Mouse (Mus musculus) kidney, embryonic 16.5 days (tissue): ENCODE measurements around the gene Il1r1. TPM values are rescaled to one million over a fixed set of nuclear protein-coding genes. Genes with fewer than 3 reads are reported as not detected.

Experiments used
- ATAC-seq: fragments of 200-750 bp; cut with Nextera tagmentation; 2 replicates; pipeline ENCODE4 v1.8.0; 2017; ENCODE audit warnings: moderate TSS enrichment; ENCODE audit not compliant: low FRiP score, low TSS enrichment
- H3K27ac ChIP-seq: fragments of 300-500 bp; sonication (generic); 2 replicates; pipeline ENCODE4 v1.5.1; 2014; ENCODE audit warnings: low read length
- H3K27me3 ChIP-seq: fragments of 300-500 bp; sonication (generic); 2 replicates; pipeline ENCODE4 v1.6.1; 2014; ENCODE audit warnings: low read length, control low read depth, mixed read lengths; ENCODE audit not compliant: insufficient read depth
- H3K36me3 ChIP-seq: fragments of 300-500 bp; sonication (generic); 2 replicates; pipeline ENCODE4 v1.6.1; 2014; ENCODE audit warnings: low read length, control low read depth, mixed read lengths; ENCODE audit not compliant: insufficient read depth
- H3K4me1 ChIP-seq: fragments of 300-500 bp; sonication (generic); 2 replicates; pipeline ENCODE4 v1.6.1; 2014; ENCODE audit warnings: low read length, control low read depth, mixed read lengths; ENCODE audit not compliant: insufficient read depth
- H3K4me2 ChIP-seq: fragments of 300-500 bp; sonication (generic); replicated peaks from 2 replicates; pipeline ENCODE4 v1.6.1; 2014; ENCODE audit warnings: low read depth, low read length
- H3K4me3 ChIP-seq: fragments of 300-500 bp; sonication (generic); 2 replicates; pipeline ENCODE4 v1.5.1; 2014; ENCODE audit warnings: mild to moderate bottlenecking, low read length
- H3K9ac ChIP-seq: fragments of 300-500 bp; sonication (generic); replicated peaks from 2 replicates; pipeline ENCODE4 v1.6.1; 2014; ENCODE audit warnings: low read length
- H3K9me3 ChIP-seq: fragments of 300-500 bp; sonication (generic); 2 replicates; pipeline ENCODE4 v1.6.1; 2016; ENCODE audit warnings: low read length, control low read depth
- WGBS: fragments of 180-500 bp; shearing (Covaris S2); extraction: QIAGEN DNeasy Blood & Tissue Kit; methylation state at CpG from one replicate; pipeline ENCODE4 v1.1.7; 2014; 5-methylcytosine and 5-hydroxymethylcytosine counted together
- polyA plus RNA-seq: library from polyadenylated mRNA; unstranded; fragments of >200 nt; fragmentation: Nextera tagmentation; extraction: Ambion mirVana; gene quantifications from 2 replicates; pipeline ENCODE4 v1.2.1, GENCODE M21; 2015

Il1r1 gene
- 5.1 and 5.3 TPM in 2 replicates for polyA plus RNA-seq

- 21% methylated on average over 12 of the region's 12 CpGs for WGBS
- ATAC-seq = peak; percentile 65
- Histone ChIP-seq H3K9ac (0 out of 2 replicates have a peak within 1 kb of the TSS, but pooled peaks have one; percentile 1), H3K4me2 (peak within 1 kb of the TSS; percentile 33), H3K27me3 (no peaks in the 10 kb centered on the region; the same call in 1 of the 2 replicates), H3K4me3 (peak within 1 kb of the TSS; percentile 24), H3K4me1 (peaks cover 19% of the 10 kb centered on the region), H3K27ac (peak within 1 kb of the TSS; percentile 16; the same call in 1 of the 2 replicates), H3K9me3 (no peaks in the 10 kb centered on the region), H3K36me3 (no peaks in the 10 kb centered on the region)
Measured at GRCm38 (mm10) chr1:40224539-40225284, at the start of gene Il1r1. TSS of gene Il1r1 (plus strand) at chr1:40225080.

- Histone ChIP-seq H3K9me3 (peaks cover 6% of the 10 kb centered on the region; the same call in 1 of the 2 replicates), H3K36me3 (no peaks in the 10 kb centered on the region), H3K9ac (no peak overlapping the region), H3K27ac (no peak overlapping the region), H3K4me3 (no peak overlapping the region), H3K27me3 (no peaks in the 10 kb centered on the region), H3K4me1 (no peaks in the 10 kb centered on the region), H3K4me2 (no peak overlapping the region)
- 90% methylated on average over 5 of the region's 5 CpGs for WGBS
- no peak for ATAC-seq
Measured at GRCm38 (mm10) chr1:40175123-40175522, 49.8 kb upstream of the Il1r1 start.

GRCm38 (mm10) chr1:40175797-40176196 is 49.1 kb upstream of the Il1r1 start:
- 91% methylated on average over 1 of the region's 1 CpGs for WGBS
- H3K27me3 ChIP-seq = no peaks in the 10 kb centered on the region

DNA sequence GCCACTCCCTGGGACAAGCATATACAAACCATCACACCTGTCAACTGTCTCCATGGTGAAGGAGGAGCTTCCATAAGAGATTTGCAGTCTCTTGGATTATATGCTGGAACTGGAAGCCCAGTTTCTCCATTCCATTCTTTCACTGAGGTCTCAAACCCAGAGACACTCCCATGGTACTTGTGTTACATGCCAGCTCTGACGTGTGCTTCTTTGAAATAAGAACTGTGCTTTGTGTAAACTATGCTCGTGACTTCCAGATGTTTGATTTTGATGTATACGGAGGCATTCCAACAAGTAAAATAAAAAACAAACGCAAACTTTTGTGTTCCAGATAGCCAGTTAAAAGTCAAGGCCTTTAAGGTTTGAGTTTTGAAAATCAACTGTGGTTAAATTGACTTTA is 45.8 kb upstream of the Il1r1 start:
- H3K27ac ChIP-seq = no peak overlapping the region
- H3K9me3 ChIP-seq = peaks cover 6% of the 10 kb centered on the region; the same call in 1 of the 2 replicates
- H3K36me3 ChIP-seq = no peaks in the 10 kb centered on the region
- no peak overlapping the region for H3K4me3 ChIP-seq
- 61% methylated on average over 4 of the region's 4 CpGs for WGBS
- no peaks in the 10 kb centered on the region for H3K27me3 ChIP-seq
- no peak for ATAC-seq
- H3K4me2 ChIP-seq = no peak overlapping the region
- no peak overlapping the region for H3K9ac ChIP-seq
- H3K4me1 ChIP-seq = no peaks in the 10 kb centered on the region

More at GRCm38 (mm10) chr1:40175797-40176196, 49.1 kb upstream of the Il1r1 start:
- Histone ChIP-seq H3K9ac (no peak overlapping the region), H3K36me3 (no peaks in the 10 kb centered on the region), H3K4me1 (no peaks in the 10 kb centered on the region), H3K4me3 (no peak overlapping the region), H3K4me2 (no peak overlapping the region), H3K9me3 (peaks cover 6% of the 10 kb centered on the region; the same call in 1 of the 2 replicates), H3K27ac (no peak overlapping the region)
- ATAC-seq = no peak

DNA sequence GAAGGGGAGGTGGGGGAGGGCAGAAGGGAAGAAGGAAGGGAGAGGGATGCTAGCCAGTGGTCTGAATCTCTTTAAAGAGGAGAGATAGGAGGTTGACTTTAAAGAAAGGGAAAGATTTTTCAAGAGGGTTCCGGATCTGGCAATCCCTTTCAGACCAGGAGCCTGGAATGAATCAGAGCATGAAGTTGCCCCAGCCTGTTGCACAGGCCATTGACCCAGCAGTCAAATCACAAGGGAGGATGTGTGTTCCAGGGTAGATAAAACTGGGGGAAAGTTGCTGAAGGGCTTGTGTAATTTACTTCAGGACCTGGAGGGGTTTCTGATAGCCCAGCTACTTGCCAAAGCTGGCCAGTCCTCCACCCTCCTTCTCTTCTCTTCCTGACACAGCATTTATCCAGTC is 45.4 kb upstream of the Il1r1 start:
- no peak for ATAC-seq
- H3K9me3 ChIP-seq = peaks cover 6% of the 10 kb centered on the region; the same call in 1 of the 2 replicates
- H3K4me3 ChIP-seq = no peak overlapping the region
- H3K4me1 ChIP-seq = no peaks in the 10 kb centered on the region
- H3K36me3 ChIP-seq = no peaks in the 10 kb centered on the region
- no peaks in the 10 kb centered on the region for H3K27me3 ChIP-seq
- H3K9ac ChIP-seq = no peak overlapping the region
- no peak overlapping the region for H3K27ac ChIP-seq
- no peak overlapping the region for H3K4me2 ChIP-seq
- WGBS = 57% methylated on average over 1 of the region's 1 CpGs

DNA sequence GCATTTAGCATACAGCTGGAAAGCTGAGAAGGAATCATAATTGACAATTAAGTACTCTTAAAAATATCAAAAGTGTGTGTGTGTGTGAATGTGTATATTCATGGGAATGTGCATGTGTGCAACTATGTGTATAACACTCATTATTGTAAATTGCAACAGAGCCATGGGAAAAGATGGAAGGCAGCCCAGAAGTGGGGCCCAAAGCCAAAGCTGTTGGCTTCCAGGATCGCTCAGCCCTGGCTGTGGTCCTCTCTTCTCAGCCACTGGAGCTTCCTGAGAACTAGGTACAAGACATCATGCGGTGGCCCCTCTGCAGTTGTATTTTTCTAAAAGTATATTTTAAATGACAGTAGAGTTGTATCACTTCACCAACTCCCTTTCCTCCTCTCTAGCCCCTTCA is 44.0 kb upstream of the Il1r1 start:
- peaks cover 6% of the 10 kb centered on the region; the same call in 1 of the 2 replicates for H3K9me3 ChIP-seq
- WGBS = 89% methylated on average over 2 of the region's 2 CpGs
- no peak overlapping the region for H3K27ac ChIP-seq
- no peaks in the 10 kb centered on the region for H3K4me1 ChIP-seq
- H3K4me3 ChIP-seq = no peak overlapping the region
- H3K36me3 ChIP-seq = no peaks in the 10 kb centered on the region
- H3K9ac ChIP-seq = no peak overlapping the region
- ATAC-seq = no peak
- H3K27me3 ChIP-seq = no peaks in the 10 kb centered on the region
- H3K4me2 ChIP-seq = no peak overlapping the region

DNA sequence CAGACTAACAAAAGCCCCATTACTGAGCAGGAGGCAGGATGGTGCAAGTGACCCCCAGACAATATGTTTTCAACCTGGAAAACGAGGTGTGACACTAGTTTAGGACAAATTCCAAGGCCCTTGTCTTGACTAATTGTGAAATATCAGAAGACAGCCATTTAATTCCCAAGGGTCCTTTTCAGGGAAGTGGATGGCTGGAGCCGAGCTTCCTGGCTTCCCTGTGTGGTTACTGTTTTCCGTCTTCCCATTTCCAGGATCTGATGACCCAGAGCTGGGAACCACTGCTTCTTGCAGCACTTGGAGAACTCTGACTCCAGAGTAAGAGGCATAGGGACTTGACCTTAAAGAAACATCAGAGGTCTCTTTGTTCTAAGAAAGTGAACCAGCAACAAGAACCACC is 43.2 kb upstream of the Il1r1 start:
- Histone ChIP-seq H3K9me3 (peaks cover 6% of the 10 kb centered on the region; the same call in 1 of the 2 replicates), H3K4me2 (no peak overlapping the region), H3K9ac (no peak overlapping the region), H3K27ac (no peak overlapping the region), H3K36me3 (no peaks in the 10 kb centered on the region), H3K4me3 (no peak overlapping the region), H3K27me3 (no peaks in the 10 kb centered on the region), H3K4me1 (no peaks in the 10 kb centered on the region)
- 51% methylated on average over 3 of the region's 3 CpGs for WGBS
- no peak for ATAC-seq

GRCm38 (mm10) chr1:40183410-40183809 is 41.5 kb upstream of the Il1r1 start:
- ATAC-seq = no peak
- H3K9me3 ChIP-seq = no peaks in the 10 kb centered on the region
- no peaks in the 10 kb centered on the region for H3K36me3 ChIP-seq
- H3K27ac ChIP-seq = no peak overlapping the region
- no peak overlapping the region for H3K9ac ChIP-seq
- no peaks in the 10 kb centered on the region for H3K27me3 ChIP-seq
- no peak overlapping the region for H3K4me2 ChIP-seq
- no peak overlapping the region for H3K4me3 ChIP-seq
- H3K4me1 ChIP-seq = no peaks in the 10 kb centered on the region

- H3K9me3 ChIP-seq = no peaks in the 10 kb centered on the region
- no peaks in the 10 kb centered on the region for H3K27me3 ChIP-seq
- no peak overlapping the region for H3K9ac ChIP-seq
- WGBS = 83% methylated on average over 1 of the region's 1 CpGs
- no peaks in the 10 kb centered on the region for H3K36me3 ChIP-seq
- H3K27ac ChIP-seq = no peak overlapping the region
- H3K4me3 ChIP-seq = no peak overlapping the region
- H3K4me2 ChIP-seq = no peak overlapping the region
- ATAC-seq = no peak
- no peaks in the 10 kb centered on the region for H3K4me1 ChIP-seq
Measured at GRCm38 (mm10) chr1:40187961-40188360, 36.9 kb upstream of the Il1r1 start.

- H3K27me3 ChIP-seq = no peaks in the 10 kb centered on the region
- ATAC-seq = no peak
- no peaks in the 10 kb centered on the region for H3K4me1 ChIP-seq
- no peak overlapping the region for H3K9ac ChIP-seq
- WGBS = 72% methylated on average over 5 of the region's 5 CpGs
- H3K27ac ChIP-seq = no peak overlapping the region
- no peak overlapping the region for H3K4me2 ChIP-seq
- no peaks in the 10 kb centered on the region for H3K9me3 ChIP-seq
- H3K4me3 ChIP-seq = no peak overlapping the region
- H3K36me3 ChIP-seq = no peaks in the 10 kb centered on the region
Measured at GRCm38 (mm10) chr1:40190025-40190424, 34.9 kb upstream of the Il1r1 start.
